Mouse (Mus musculus) heart, postnatal 0 days (tissue): Measurements from ENCODE around the gene Krt26.

Source experiments
- CTCF ChIP-seq: IDR thresholded peaks from 2 replicates; pipeline ENCODE4 v1.5.1; 2016; ENCODE audit warnings: antibody characterized with exemption, control low read depth, low read depth
- EP300 ChIP-seq: IDR thresholded peaks from 2 replicates; pipeline ENCODE4 v1.6.1; 2016; ENCODE audit warnings: antibody characterized with exemption, low read depth

- TF ChIP-seq CTCF (peak; percentile 48), EP300 (no peak)
Measured at GRCm38 (mm10) chr11:99310882-99311281, 26.9 kb downstream of the Krt26 start.
